Mouse (Mus musculus): ENCODE results near the gene Dlg2. TPM values are rescaled to one million over a fixed set of nuclear protein-coding genes. Genes with fewer than 3 reads are reported as not detected.
A peak's percentile ranks its signal among the peaks of the same experiment; 100 is the strongest.

The Dlg2 gene
- polyA plus RNA-seq, 1 experiment from 2014 or later, result 38.4 TPM

- Histone ChIP-seq H3K4me2 (ENCODE audit: low read length) (no peak overlapping the region), H3K9ac (replicated peaks; ENCODE audit: low read depth, low read length) (no peak overlapping the region), H3K9me3 (ENCODE audit: control insufficient read depth, low read length) (no peaks in the 10 kb centered on the region), H3K4me3 (replicated peaks; ENCODE audit: low read length) (no peak overlapping the region), H3K27me3 (replicated peaks; ENCODE audit: control insufficient read depth, insufficient read depth, low read length) (no peaks in the 10 kb centered on the region), H3K36me3 (ENCODE audit: control insufficient read depth, insufficient read depth) (no peaks in the 10 kb centered on the region), H3K4me1 (replicated peaks; ENCODE audit: control insufficient read depth, insufficient read depth, low read length) (no peaks in the 10 kb centered on the region), H3K27ac (ENCODE audit: low read length) (no peak overlapping the region)
- 49% methylated on average over 2 of the region's 2 CpGs for WGBS
- no peak for ATAC-seq
Measured at GRCm38 (mm10) chr7:90609764-90610163, 133.3 kb downstream of the Dlg2 start.

- H3K27ac ChIP-seq (ENCODE audit: low read length), result no peak overlapping the region
- no peak overlapping the region for H3K4me3 ChIP-seq (replicated peaks; ENCODE audit: low read length)
- no peak overlapping the region for H3K9ac ChIP-seq (replicated peaks; ENCODE audit: low read depth, low read length)
- no peak for ATAC-seq
- no peaks in the 10 kb centered on the region for H3K27me3 ChIP-seq (replicated peaks; ENCODE audit: control insufficient read depth, insufficient read depth, low read length)
- H3K36me3 ChIP-seq (ENCODE audit: control insufficient read depth, insufficient read depth), result no peaks in the 10 kb centered on the region
- no peaks in the 10 kb centered on the region for H3K4me1 ChIP-seq (replicated peaks; ENCODE audit: control insufficient read depth, insufficient read depth, low read length)
- WGBS, result 91% methylated on average over 3 of the region's 3 CpGs
- H3K4me2 ChIP-seq (ENCODE audit: low read length), result no peak overlapping the region
- no peaks in the 10 kb centered on the region for H3K9me3 ChIP-seq (ENCODE audit: control insufficient read depth, low read length)
Measured at GRCm38 (mm10) chr7:90630546-90630945, 154.1 kb downstream of the Dlg2 start.

- H3K4me3 ChIP-seq (replicated peaks; ENCODE audit: low read length), result no peak overlapping the region
- H3K27ac ChIP-seq (ENCODE audit: low read length), result no peak overlapping the region
- 90% methylated on average over 1 of the region's 1 CpGs for WGBS
- no peak overlapping the region for H3K9ac ChIP-seq (replicated peaks; ENCODE audit: low read depth, low read length)
- no peaks in the 10 kb centered on the region for H3K27me3 ChIP-seq (replicated peaks; ENCODE audit: control insufficient read depth, insufficient read depth, low read length)
- H3K9me3 ChIP-seq (ENCODE audit: control insufficient read depth, low read length), result no peaks in the 10 kb centered on the region
- no peak for ATAC-seq
- H3K4me1 ChIP-seq (replicated peaks; ENCODE audit: control insufficient read depth, insufficient read depth, low read length), result no peaks in the 10 kb centered on the region
- H3K4me2 ChIP-seq (ENCODE audit: low read length), result no peak overlapping the region
- no peaks in the 10 kb centered on the region for H3K36me3 ChIP-seq (ENCODE audit: control insufficient read depth, insufficient read depth)
Measured at GRCm38 (mm10) chr7:90649512-90649911, 173.0 kb downstream of the Dlg2 start.

GRCm38 (mm10) chr7:90651128-90651527, 174.7 kb downstream of the Dlg2 start:
- Histone ChIP-seq H3K27ac (ENCODE audit: low read length) (no peak overlapping the region), H3K9me3 (ENCODE audit: control insufficient read depth, low read length) (no peaks in the 10 kb centered on the region), H3K4me2 (ENCODE audit: low read length) (no peak overlapping the region), H3K4me1 (replicated peaks; ENCODE audit: control insufficient read depth, insufficient read depth, low read length) (no peaks in the 10 kb centered on the region), H3K36me3 (ENCODE audit: control insufficient read depth, insufficient read depth) (no peaks in the 10 kb centered on the region), H3K4me3 (replicated peaks; ENCODE audit: low read length) (no peak overlapping the region), H3K27me3 (replicated peaks; ENCODE audit: control insufficient read depth, insufficient read depth, low read length) (no peaks in the 10 kb centered on the region), H3K9ac (replicated peaks; ENCODE audit: low read depth, low read length) (no peak overlapping the region)
- WGBS, result 27% methylated on average over 6 of the region's 6 CpGs
- no peak for ATAC-seq

- Histone ChIP-seq H3K9me3 (ENCODE audit: control insufficient read depth, low read length) (no peaks in the 10 kb centered on the region), H3K36me3 (ENCODE audit: control insufficient read depth, insufficient read depth) (no peaks in the 10 kb centered on the region), H3K9ac (replicated peaks; ENCODE audit: low read depth, low read length) (no peak overlapping the region), H3K4me2 (ENCODE audit: low read length) (no peak overlapping the region), H3K4me1 (replicated peaks; ENCODE audit: control insufficient read depth, insufficient read depth, low read length) (no peaks in the 10 kb centered on the region), H3K27me3 (replicated peaks; ENCODE audit: control insufficient read depth, insufficient read depth, low read length) (no peaks in the 10 kb centered on the region), H3K4me3 (replicated peaks; ENCODE audit: low read length) (no peak overlapping the region), H3K27ac (ENCODE audit: low read length) (no peak overlapping the region)
- no peak for ATAC-seq
- WGBS, result 39% methylated on average over 2 of the region's 2 CpGs
Measured at GRCm38 (mm10) chr7:90651611-90652010, 175.1 kb downstream of the Dlg2 start.

GRCm38 (mm10) chr7:90658593-90658992, 182.1 kb downstream of the Dlg2 start:
- no peaks in the 10 kb centered on the region for H3K27me3 ChIP-seq (replicated peaks; ENCODE audit: control insufficient read depth, insufficient read depth, low read length)
- H3K36me3 ChIP-seq (ENCODE audit: control insufficient read depth, insufficient read depth), result no peaks in the 10 kb centered on the region
- H3K4me1 ChIP-seq (replicated peaks; ENCODE audit: control insufficient read depth, insufficient read depth, low read length), result no peaks in the 10 kb centered on the region
- H3K9ac ChIP-seq (replicated peaks; ENCODE audit: low read depth, low read length), result no peak overlapping the region
- ATAC-seq, result no peak
- no peaks in the 10 kb centered on the region for H3K9me3 ChIP-seq (ENCODE audit: control insufficient read depth, low read length)
- no peak overlapping the region for H3K4me3 ChIP-seq (replicated peaks; ENCODE audit: low read length)
- no peak overlapping the region for H3K4me2 ChIP-seq (ENCODE audit: low read length)
- WGBS, result 55% methylated on average over 3 of the region's 3 CpGs
- no peak overlapping the region for H3K27ac ChIP-seq (ENCODE audit: low read length)

- H3K9ac ChIP-seq (replicated peaks; ENCODE audit: low read depth, low read length), result no peak overlapping the region
- peaks cover 7% of the 10 kb centered on the region; the same call in 1 of the 2 replicates for H3K4me1 ChIP-seq (replicated peaks; ENCODE audit: control insufficient read depth, insufficient read depth, low read length)
- peak overlapping the region; percentile 42; the same call in 1 of the 2 replicates for H3K27ac ChIP-seq (ENCODE audit: low read length)
- no peaks in the 10 kb centered on the region for H3K9me3 ChIP-seq (ENCODE audit: control insufficient read depth, low read length)
- peak; percentile 80 for ATAC-seq
- no peaks in the 10 kb centered on the region for H3K36me3 ChIP-seq (ENCODE audit: control insufficient read depth, insufficient read depth)
- H3K4me2 ChIP-seq (ENCODE audit: low read length), result no peak overlapping the region
- no peaks in the 10 kb centered on the region for H3K27me3 ChIP-seq (replicated peaks; ENCODE audit: control insufficient read depth, insufficient read depth, low read length)
- no peak overlapping the region for H3K4me3 ChIP-seq (replicated peaks; ENCODE audit: low read length)
Measured at GRCm38 (mm10) chr7:90694050-90694449, 217.6 kb downstream of the Dlg2 start.

- WGBS, result 34% methylated on average over 7 of the region's 7 CpGs
Measured at GRCm38 (mm10) chr7:90696181-90696950, 219.9 kb downstream of the Dlg2 start.

GRCm38 (mm10) chr7:90703163-90703852, 226.8 kb downstream of the Dlg2 start:
- no peak overlapping the region for H3K4me2 ChIP-seq (ENCODE audit: low read length)
- no peaks in the 10 kb centered on the region for H3K36me3 ChIP-seq (ENCODE audit: control insufficient read depth, insufficient read depth)
- no peak for ATAC-seq
- H3K27ac ChIP-seq (ENCODE audit: low read length), result no peak overlapping the region
- no peaks in the 10 kb centered on the region for H3K4me1 ChIP-seq (replicated peaks; ENCODE audit: control insufficient read depth, insufficient read depth, low read length)
- no peak overlapping the region for H3K9ac ChIP-seq (replicated peaks; ENCODE audit: low read depth, low read length)
- 55% methylated on average over 7 of the region's 7 CpGs for WGBS
- H3K9me3 ChIP-seq (ENCODE audit: control insufficient read depth, low read length), result no peaks in the 10 kb centered on the region
- H3K27me3 ChIP-seq (replicated peaks; ENCODE audit: control insufficient read depth, insufficient read depth, low read length), result no peaks in the 10 kb centered on the region
- no peak overlapping the region for H3K4me3 ChIP-seq (replicated peaks; ENCODE audit: low read length)

More at GRCm38 (mm10) chr7:90696181-90696950, 219.9 kb downstream of the Dlg2 start:
- Histone ChIP-seq H3K9me3 (ENCODE audit: control insufficient read depth, low read length) (no peaks in the 10 kb centered on the region), H3K4me3 (replicated peaks; ENCODE audit: low read length) (no peak overlapping the region), H3K27ac (ENCODE audit: low read length) (no peak overlapping the region), H3K4me1 (replicated peaks; ENCODE audit: control insufficient read depth, insufficient read depth, low read length) (peaks cover 7% of the 10 kb centered on the region; the same call in 1 of the 2 replicates), H3K36me3 (ENCODE audit: control insufficient read depth, insufficient read depth) (no peaks in the 10 kb centered on the region), H3K4me2 (ENCODE audit: low read length) (no peak overlapping the region), H3K9ac (replicated peaks; ENCODE audit: low read depth, low read length) (no peak overlapping the region), H3K27me3 (replicated peaks; ENCODE audit: control insufficient read depth, insufficient read depth, low read length) (no peaks in the 10 kb centered on the region)
- ATAC-seq, result no peak
